Mouse (Mus musculus) CH12.LX (cell line): Measurements from ENCODE around the gene Rdm1. TPM values are rescaled to one million over a fixed set of nuclear protein-coding genes. Genes with fewer than 3 reads are reported as not detected.

Experiments used
- DNase-seq: peaks from one replicate; pipeline ENCODE4 v3.0.0-alpha.2; 2013; ENCODE audit errors: extremely low read depth
- H3K27ac ChIP-seq: 2 replicates; pipeline ENCODE4 v1.5.1; 2012; ENCODE audit warnings: low read depth, mild to moderate bottlenecking, control low read depth, moderate library complexity; ENCODE audit not compliant: insufficient read depth
- H3K27me3 ChIP-seq: replicated peaks from 2 replicates; pipeline ENCODE3; 2012; ENCODE audit warnings: inconsistent platforms
- H3K36me3 ChIP-seq, 2 experiments: replicated peaks in 1 of 2; 2 replicates each; pipeline versions ENCODE3 to v1.6.1; 2012; ENCODE audit warnings: inconsistent platforms in 1 of 2, low read length in 1 of 2, mild to moderate bottlenecking in 1 of 2, mixed read lengths in 1 of 2, moderate library complexity in 1 of 2; ENCODE audit not compliant: control insufficient read depth in 1 of 2, insufficient read depth in 1 of 2
- H3K4me1 ChIP-seq, 2 experiments: 2 replicates each; pipeline ENCODE4 v1.6.1; 2012; ENCODE audit warnings: inconsistent platforms in 1 of 2, moderate library complexity in 1 of 2; ENCODE audit not compliant: insufficient read depth in 2 of 2, control insufficient read depth in 1 of 2
- H3K4me2 ChIP-seq: 2 replicates; pipeline ENCODE4 v1.6.1; 2012; ENCODE audit warnings: low read depth, mild to moderate bottlenecking, control low read depth; ENCODE audit not compliant: poor library complexity, insufficient read depth, severe bottlenecking
- H3K4me3 ChIP-seq, 3 experiments: fragments of 150-350 bp in 1 of 3; sonication (generic) in 1 of 3; replicated peaks in 1 of 3; 2 replicates each; pipeline versions ENCODE3 to v1.5.1; 2011 to 2012; ENCODE audit warnings: low read depth in 2 of 3, low read length in 2 of 3, mild to moderate bottlenecking in 2 of 3, moderate library complexity in 2 of 3, control low read depth in 1 of 3, improper control_type of control experiment in 1 of 3, inconsistent platforms in 1 of 3, mixed read lengths in 1 of 3; ENCODE audit not compliant: poor library complexity in 1 of 3
- H3K79me2 ChIP-seq: replicated peaks from 2 replicates; pipeline ENCODE4 v1.6.1; 2012; ENCODE audit warnings: mild to moderate bottlenecking, moderate library complexity; ENCODE audit not compliant: control insufficient read depth, poor library complexity, insufficient read depth, severe bottlenecking; ENCODE audit errors: extremely low read depth
- H3K9ac ChIP-seq: 2 replicates; pipeline ENCODE4 v1.6.1; 2012; ENCODE audit warnings: low read depth, mild to moderate bottlenecking, control low read depth, moderate library complexity; ENCODE audit not compliant: insufficient read depth
- H3K9me3 ChIP-seq: replicated peaks from 2 replicates; pipeline ENCODE3; 2012; ENCODE audit warnings: low read length, inconsistent platforms, mixed read lengths
- BHLHE40 ChIP-seq: IDR thresholded peaks from 2 replicates; pipeline ENCODE4 v1.6.1; 2011; ENCODE audit warnings: mild to moderate bottlenecking, low read depth, low read length, improper control_type of control experiment
- E2F4 ChIP-seq: IDR thresholded peaks from 2 replicates; pipeline ENCODE4 v1.6.1; 2011; ENCODE audit warnings: low read depth, low read length, improper control_type of control experiment; ENCODE audit not compliant: insufficient replicate concordance
- ELF1 ChIP-seq: IDR thresholded peaks from 2 replicates; pipeline ENCODE4 v1.6.1; 2014; ENCODE audit warnings: low read depth, mild to moderate bottlenecking, inconsistent platforms, low read length, improper control_type of control experiment
- ETS1 ChIP-seq: conservative IDR thresholded peaks from 2 replicates; pipeline ENCODE4 v1.6.1; 2012; ENCODE audit warnings: low read depth, mild to moderate bottlenecking, inconsistent platforms, low read length, improper control_type of control experiment, moderate library complexity
- JUN ChIP-seq: IDR thresholded peaks from 2 replicates; pipeline ENCODE4 v1.6.1; 2011; ENCODE audit warnings: low read depth, mild to moderate bottlenecking, low read length, improper control_type of control experiment, moderate library complexity; ENCODE audit not compliant: insufficient read depth
- KAT2A ChIP-seq: IDR thresholded peaks from 2 replicates; pipeline ENCODE4 v1.6.1; 2012; ENCODE audit warnings: low read length, improper control_type of control experiment, inconsistent platforms; ENCODE audit not compliant: insufficient replicate concordance
- MAZ ChIP-seq: IDR thresholded peaks from 2 replicates; pipeline ENCODE4 v1.6.1; 2012; ENCODE audit warnings: low read depth, mild to moderate bottlenecking, inconsistent platforms, low read length, improper control_type of control experiment, moderate library complexity
- MEF2A ChIP-seq: IDR thresholded peaks from 2 replicates; pipeline ENCODE4 v1.6.1; 2014; ENCODE audit warnings: low read depth, mild to moderate bottlenecking, inconsistent platforms, low read length, improper control_type of control experiment, borderline replicate concordance
- MXI1 ChIP-seq: IDR thresholded peaks from 2 replicates; pipeline ENCODE4 v1.6.1; 2011; ENCODE audit warnings: mild to moderate bottlenecking, low read depth, low read length, improper control_type of control experiment
- MYC ChIP-seq: IDR thresholded peaks from 2 replicates; pipeline ENCODE4 v1.6.1; 2011; ENCODE audit warnings: low read depth, mild to moderate bottlenecking, improper control_type of control experiment, low read length
- PAX5 ChIP-seq: IDR thresholded peaks from 2 replicates; pipeline ENCODE4 v1.6.1; 2012; ENCODE audit warnings: low read length, inconsistent platforms, mixed read lengths
- POLR2AphosphoS2 ChIP-seq: IDR thresholded peaks from 2 replicates; pipeline ENCODE4 v1.6.1; 2011; ENCODE audit warnings: low read depth, low read length, improper control_type of control experiment
- RCOR1 ChIP-seq: conservative IDR thresholded peaks from 2 replicates; pipeline ENCODE4 v1.6.1; 2012; ENCODE audit warnings: low read depth, mild to moderate bottlenecking, inconsistent platforms, low read length, improper control_type of control experiment
- TBP ChIP-seq: conservative IDR thresholded peaks from 2 replicates; pipeline ENCODE4 v1.6.1; 2011; ENCODE audit warnings: low read depth, low read length, improper control_type of control experiment
- USF1 ChIP-seq: IDR thresholded peaks from 2 replicates; pipeline ENCODE4 v1.6.1; 2014; ENCODE audit warnings: low read depth, mild to moderate bottlenecking, inconsistent platforms, low read length, improper control_type of control experiment
- USF2 ChIP-seq: conservative IDR thresholded peaks from 2 replicates; pipeline ENCODE4 v1.6.1; 2011; ENCODE audit warnings: low read depth, low read length, improper control_type of control experiment
- ZMIZ1 ChIP-seq: IDR thresholded peaks from 2 replicates; pipeline ENCODE4 v1.6.1; 2012; ENCODE audit warnings: low read depth, mild to moderate bottlenecking, inconsistent platforms, low read length, improper control_type of control experiment
- ZNF384 ChIP-seq: IDR thresholded peaks from 2 replicates; pipeline ENCODE4 v1.6.1; 2012; ENCODE audit warnings: low read depth, low read length, improper control_type of control experiment, inconsistent platforms
- dilution Hi-C: fragments of 300-500 bp; cut with MboI; formaldehyde crosslinking; loops from 2 replicates; pipeline ENCODE4 v1.14.3; 2020; ENCODE audit warnings: low sequenced_read_pairs; ENCODE audit not compliant: extremely low pct_unique_long_range_greater_than_20kb, extremely low pct_ligation_motif_present
- in situ Hi-C: fragments of 300-500 bp; cut with MboI; formaldehyde crosslinking; loops from 3 replicates; pipeline ENCODE4 v1.14.3; 2019; ENCODE audit warnings: low sequenced_read_pairs, low pct_ligation_motif_present, low pct_unique_long_range_greater_than_20kb, mixed read lengths
- polyA plus RNA-seq: library from polyadenylated mRNA; unstranded; fragments of >175 nt; gene quantifications from 2 replicates; pipeline ENCODE4 v1.2.1, GENCODE M21; 2012; ENCODE audit warnings: low read depth; ENCODE audit not compliant: insufficient read length
- total RNA-seq, 2 experiments: library from RNA; depleted of rRNA; stranded (reverse); fragments of 300-350 nt in 1 of 2; fragments of >200 nt in 1 of 2; gene quantifications; 2 replicates each; pipeline ENCODE4 v1.2.3; 2012 to 2014

Gene Rdm1
- total and polyA plus RNA-seq, 3 experiments: 9.6 to 28.5 (median 19.2) TPM

GRCm38 (mm10) chr11:101668546-101669261 is 41.7 kb downstream of the Rdm1 start:
- peaks cover 8 to 9% of the 10 kb centered on the region in 2 experiments; a peak in 3 of 4 replicates for H3K4me1 ChIP-seq
- H3K36me3 ChIP-seq: no peaks in the 10 kb centered on the region
- no peak overlapping the region for H3K4me3 ChIP-seq
- H3K9me3 ChIP-seq: no peaks in the 10 kb centered on the region
- in situ Hi-C loops: no loop called here
- H3K27me3 ChIP-seq: peaks cover 58% of the 10 kb centered on the region
- H3K27ac ChIP-seq: no peak overlapping the region
- H3K79me2 ChIP-seq: no peaks in the 10 kb centered on the region
- H3K9ac ChIP-seq: no peak overlapping the region
- H3K4me2 ChIP-seq: no peak overlapping the region
- dilution Hi-C loops: no loop called here
- TF ChIP-seq E2F4: no peak
- TF ChIP-seq RCOR1: no peak
- no peak for TF ChIP-seq PAX5
- no peak for TF ChIP-seq POLR2AphosphoS2
- no peak for TF ChIP-seq ETS1
- TF ChIP-seq MEF2A: no peak
- TF ChIP-seq ELF1: no peak
- TF ChIP-seq MXI1: no peak
- no peak for TF ChIP-seq JUN
- TF ChIP-seq USF1: no peak
- no peak for TF ChIP-seq BHLHE40
- TF ChIP-seq ZNF384: no peak
- no peak for TF ChIP-seq ZMIZ1
- no peak for TF ChIP-seq MAZ
- TF ChIP-seq MYC: no peak
- TF ChIP-seq TBP: no peak
- TF ChIP-seq KAT2A: no peak
- TF ChIP-seq USF2: no peak
- DNase-seq: no peak

GRCm38 (mm10) chr11:101670334-101670733 is 43.3 kb downstream of the Rdm1 start:
- H3K36me3 ChIP-seq: no peaks in the 10 kb centered on the region
- dilution Hi-C loops: no loop called here

More at GRCm38 (mm10) chr11:101670334-101670733, 43.3 kb downstream of the Rdm1 start:
- Histone ChIP-seq H3K4me1 (peaks cover 5 to 6% of the 10 kb centered on the region in 2 experiments; a peak in 2 of 4 replicates), H3K9ac (no peak overlapping the region), H3K27ac (no peak overlapping the region), H3K4me3 (no peak overlapping the region), H3K27me3 (peaks cover 48% of the 10 kb centered on the region), H3K4me2 (no peak overlapping the region), H3K9me3 (no peaks in the 10 kb centered on the region), H3K79me2 (no peaks in the 10 kb centered on the region)
- in situ Hi-C loops: no loop called here
- TF ChIP-seq E2F4 (no peak), USF2 (no peak)
- no peak for DNase-seq
